In the genomic region with DNA sequence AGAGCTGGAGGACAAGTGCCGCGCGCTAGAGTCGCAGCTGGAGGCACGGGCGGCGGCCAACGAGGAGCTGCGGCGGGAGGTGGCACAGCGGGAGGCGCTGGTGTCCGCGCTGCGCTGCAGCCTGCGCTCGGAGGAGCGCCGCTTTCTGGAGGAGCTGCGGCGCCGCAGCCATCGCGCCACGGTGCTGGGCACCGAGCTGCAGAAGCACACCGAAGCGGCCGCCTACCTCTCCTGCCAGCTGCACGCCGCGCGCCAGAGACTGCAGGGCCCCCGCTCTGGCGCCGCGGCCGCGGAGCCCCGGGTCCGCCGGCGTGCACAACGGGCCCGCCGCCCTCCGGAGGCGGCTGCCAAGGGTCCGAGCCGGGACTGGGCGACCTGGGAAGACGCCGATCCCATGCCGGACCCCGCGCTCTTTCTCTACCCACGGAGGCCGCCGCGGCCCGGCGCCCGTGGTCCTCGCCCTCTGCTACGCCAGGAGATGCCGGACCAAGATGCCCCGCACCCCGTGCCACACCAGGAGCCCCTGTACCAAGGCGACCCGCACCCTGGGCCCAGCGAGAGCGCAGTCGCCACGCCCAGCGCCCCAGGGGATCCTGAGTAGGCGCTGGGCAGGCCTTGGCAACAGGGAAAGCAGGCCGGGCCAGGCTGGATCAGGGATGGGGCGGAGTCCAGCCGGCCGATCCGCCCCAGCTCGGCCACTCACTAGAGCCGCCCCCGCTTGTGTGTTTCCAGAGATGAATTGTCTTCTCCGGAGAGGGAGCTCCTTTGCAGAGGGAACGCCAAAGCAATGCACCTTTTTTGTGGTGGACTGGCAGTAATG, we compare ENCODE assay signal across 8 mouse cellular contexts. TPM values are rescaled to one million over a fixed set of nuclear protein-coding genes. Genes with fewer than 3 reads are reported as not detected.
DNase-seq lines count a peak whose midpoint lies in the region; ATAC-seq and TF ChIP-seq lines count a peak whose summit lies in the region.

No protein-coding gene starts in this region.

- peak overlapping the region; percentile 93 for H3K4me2 ChIP-seq in forebrain, embryonic 14.5 days (ENCODE audit: low read length)
- peak overlapping the region; percentile 89 for H3K4me2 ChIP-seq in lung, embryonic 15.5 days

- H3K36me3 ChIP-seq in G1E (replicated peaks): no peaks in the 10 kb centered on the region
- no peaks in the 10 kb centered on the region for H3K36me3 ChIP-seq in forebrain, embryonic 14.5 days (ENCODE audit: control insufficient read depth, insufficient read depth, low read length)
- H3K36me3 ChIP-seq in lung, embryonic 15.5 days: no peaks in the 10 kb centered on the region

- intact Hi-C loops in heart, postnatal 10 days (cut with DNase I): loop anchor here (2.0 kb wide), 2 partner anchors 131 to 177 kb away; no protein-coding TSS in a partner anchor

- H3K9me3 ChIP-seq in G1E (replicated peaks): no peaks in the 10 kb centered on the region
- no peaks in the 10 kb centered on the region for H3K9me3 ChIP-seq in forebrain, embryonic 14.5 days (replicated peaks; ENCODE audit: control insufficient read depth, low read length)
- H3K9me3 ChIP-seq in lung, embryonic 15.5 days: no peaks in the 10 kb centered on the region

- H3K4me1 ChIP-seq in G1E (ENCODE audit: insufficient read depth, low read depth, low read length): peaks cover 31% of the 10 kb centered on the region
- peaks cover 13% of the 10 kb centered on the region for H3K4me1 ChIP-seq in forebrain, embryonic 14.5 days (ENCODE audit: control insufficient read depth, insufficient read depth, low read length)
- H3K4me1 ChIP-seq in lung, embryonic 15.5 days: peaks cover 31% of the 10 kb centered on the region

- under 1% methylated on average over 85 of the region's 86 CpGs for WGBS in forebrain, embryonic 14.5 days
- WGBS in lung, embryonic 15.5 days: 0% methylated on average over 64 of the region's 86 CpGs

- TF ChIP-seq CTCF in G1E (IDR thresholded peaks at IDR 0.05; ENCODE audit: low read depth, low read length): no peak

- H3K27ac ChIP-seq in forebrain, embryonic 14.5 days (ENCODE audit: low read depth, low read length): peak overlapping the region; percentile 87
- H3K27ac ChIP-seq in lung, embryonic 15.5 days: peak overlapping the region; percentile 98

- H3K9ac ChIP-seq in forebrain, embryonic 14.5 days (ENCODE audit: low read length): peak overlapping the region; percentile 89
- H3K9ac ChIP-seq in lung, embryonic 15.5 days: peak overlapping the region; percentile 85

- DNase-seq in G1E (ENCODE audit: low spot score): peak; percentile 48
- peak; percentile 85 for DNase-seq in forebrain, embryonic 14.5 days (ENCODE audit: low spot score)
- peak; percentile 87 to 88 for DNase-seq in heart, postnatal 10 days
- peak; percentile 81 to 89 for DNase-seq in kidney, postnatal 4 days
- peak; percentile 68 for DNase-seq in ovary, postnatal 14 days (ENCODE audit: low spot score)
- DNase-seq in thymus, postnatal 14 days: peak; percentile 76

- peak overlapping the region; percentile 71 for H3K4me3 ChIP-seq in G1E (ENCODE audit: low read depth, low read length)
- peak overlapping the region; percentile 66 for H3K4me3 ChIP-seq in forebrain, embryonic 14.5 days (ENCODE audit: low read depth, low read length)
- peak overlapping the region; percentile 86 for H3K4me3 ChIP-seq in lung, embryonic 15.5 days

- H3K27me3 ChIP-seq in G1E (ENCODE audit: insufficient read depth, low read length): peaks cover 57% of the 10 kb centered on the region
- no peaks in the 10 kb centered on the region for H3K27me3 ChIP-seq in forebrain, embryonic 14.5 days (replicated peaks; ENCODE audit: control insufficient read depth, insufficient read depth, low read length)
- H3K27me3 ChIP-seq in lung, embryonic 15.5 days: no peaks in the 10 kb centered on the region

- ATAC-seq in G1E (ENCODE audit: extremely low read depth, insufficient number of reproducible peaks, low FRiP score, poor library complexity, severe bottlenecking): no peak
- peak; percentile 86 for ATAC-seq in cerebellum, adult (ENCODE audit: insufficient number of reproducible peaks, low FRiP score, low TSS enrichment)
- peak; percentile 87 for ATAC-seq in forebrain, embryonic 14.5 days
- peak; percentile 94 for ATAC-seq in lung, embryonic 15.5 days (ENCODE audit: borderline replicate concordance, extremely low read depth, low FRiP score, low TSS enrichment)

RNA-seq across cellular contexts. Expression of a gene that starts 11.1 kb away (rescaled TPM):
- total RNA-seq in G1E (2014; fragmentation: Nextera tagmentation) (36.2 and 37.9 TPM in 2 replicates), G1E (2017) (19.4 and 27.2 TPM in 2 replicates)
- polyA plus RNA-seq in G1E (2012): 53.7 and 60.3 TPM in 2 replicates
- polyA plus RNA-seq in forebrain, embryonic 14.5 days (2014; fragmentation: Nextera tagmentation; extraction: Ambion mirVana): 6.3 and 7.7 TPM in 2 replicates
- 100 to 1,000 TPM; 234 to 237 TPM for total RNA-seq in heart, postnatal 10 days (2021)
- 18.6 and 21.0 TPM in 2 replicates for polyA plus RNA-seq in lung, embryonic 15.5 days (2015; fragmentation: Nextera tagmentation; extraction: Ambion mirVana)

RNA-seq across cellular contexts. Expression of a gene that starts 18.8 kb away (rescaled TPM):
- total RNA-seq in G1E (2014; fragmentation: Nextera tagmentation): 0.19 TPM in 1 of 2 replicates, not detected in the other
- total RNA-seq in G1E (2017): 0.05 TPM in 1 of 2 replicates, not detected in the other
- polyA plus RNA-seq in G1E (2012): not detected in 2 replicates
- 2.3 and 3.2 TPM in 2 replicates for polyA plus RNA-seq in forebrain, embryonic 14.5 days (2014; fragmentation: Nextera tagmentation; extraction: Ambion mirVana)
- total RNA-seq in heart, postnatal 10 days (2021): under 1 TPM; 0.45 to 0.52 TPM
- 0.30 and 0.35 TPM in 2 replicates for polyA plus RNA-seq in lung, embryonic 15.5 days (2015; fragmentation: Nextera tagmentation; extraction: Ambion mirVana)

RNA-seq across cellular contexts. Expression of a gene that starts 27.5 kb away (rescaled TPM):
- total RNA-seq in G1E (2014; fragmentation: Nextera tagmentation) (8.3 and 9.4 TPM in 2 replicates), G1E (2017) (11.4 and 11.7 TPM in 2 replicates)
- polyA plus RNA-seq in G1E (2012): 8.7 and 8.9 TPM in 2 replicates
- polyA plus RNA-seq in forebrain, embryonic 14.5 days (2014; fragmentation: Nextera tagmentation; extraction: Ambion mirVana): 5.1 and 6.0 TPM in 2 replicates
- total RNA-seq in heart, postnatal 10 days (2021): 10 to 100 TPM; 62.1 to 64.6 TPM
- polyA plus RNA-seq in lung, embryonic 15.5 days (2015; fragmentation: Nextera tagmentation; extraction: Ambion mirVana): 2.1 and 2.4 TPM in 2 replicates
